Mouse (Mus musculus): ENCODE data around the gene Tmem82. TPM values are rescaled to one million over a fixed set of nuclear protein-coding genes. Genes with fewer than 3 reads are reported as not detected.

Tmem82 gene
- polyA plus RNA-seq, 1 experiment from 2014 or later: 0.05 TPM

GRCm38 (mm10) chr4:141639474-141639873 lies 21.0 kb upstream of the Tmem82 start:
- no peaks in the 10 kb centered on the region for H3K27me3 ChIP-seq
- CTCF ChIA-PET: no interaction called here
- in situ Hi-C loops (cut with MboI; ENCODE audit: low pct_unique_long_range_greater_than_20kb): no loop called here
- TF ChIP-seq CTCF (IDR thresholded peaks at IDR 0.05): no peak
- ATAC-seq (no peak), DNase-seq (ENCODE audit: low read depth, low spot score) (no peak)
- POLR2A ChIA-PET: no interaction called here

GRCm38 (mm10) chr4:141636693-141637092 lies 18.3 kb upstream of the Tmem82 start:
- no peaks in the 10 kb centered on the region for H3K27me3 ChIP-seq
- TF ChIP-seq CTCF (IDR thresholded peaks at IDR 0.05): no peak
- ATAC-seq (no peak), DNase-seq (ENCODE audit: low read depth, low spot score) (peak; percentile 39)
- ChIA-PET CTCF (interaction anchor here (1.0 to 1.2 kb wide), 2 partner anchors 12 to 18 kb away, joined by 3 read pairs; partner anchors contain the start of gene Tmem82), POLR2A (interaction anchor here (1.0 kb wide), 1 partner anchor 9 kb away, joined by 3 read pairs; no protein-coding TSS in a partner anchor)
- in situ Hi-C loops (cut with MboI; ENCODE audit: low pct_unique_long_range_greater_than_20kb): no loop called here

- no peaks in the 10 kb centered on the region for H3K27me3 ChIP-seq
- no peak for ATAC-seq
- no peak for DNase-seq (ENCODE audit: low read depth, low spot score)
- in situ Hi-C loops (cut with MboI; ENCODE audit: low pct_unique_long_range_greater_than_20kb): no loop called here
- TF ChIP-seq CTCF (IDR thresholded peaks at IDR 0.05): no peak
- ChIA-PET CTCF (interaction anchor here (1.0 to 1.2 kb wide), 2 partner anchors 11 to 17 kb away, joined by 3 read pairs; partner anchors contain the start of gene Tmem82), POLR2A (no interaction called here)
Observed at GRCm38 (mm10) chr4:141635991-141636390, 17.6 kb upstream of the Tmem82 start.

- no peak for ATAC-seq
- CTCF ChIA-PET: no interaction called here
- in situ Hi-C loops (cut with MboI; ENCODE audit: low pct_unique_long_range_greater_than_20kb): no loop called here
- no peak for DNase-seq (ENCODE audit: low read depth, low spot score)
- POLR2A ChIA-PET: no interaction called here
- no peak for TF ChIP-seq CTCF (IDR thresholded peaks at IDR 0.05)
- H3K27me3 ChIP-seq: no peaks in the 10 kb centered on the region
Observed at GRCm38 (mm10) chr4:141632111-141632873, 13.9 kb upstream of the Tmem82 start.

GRCm38 (mm10) chr4:141631250-141631649 lies 12.8 kb upstream of the Tmem82 start:
- no peak for TF ChIP-seq CTCF (IDR thresholded peaks at IDR 0.05)
- no peak for DNase-seq (ENCODE audit: low read depth, low spot score)
- CTCF ChIA-PET: no interaction called here
- in situ Hi-C loops (cut with MboI; ENCODE audit: low pct_unique_long_range_greater_than_20kb): no loop called here
- POLR2A ChIA-PET: no interaction called here
- no peak for ATAC-seq
- H3K27me3 ChIP-seq: no peaks in the 10 kb centered on the region

- ATAC-seq (no peak), DNase-seq (ENCODE audit: low read depth, low spot score) (no peak)
- H3K27me3 ChIP-seq: no peaks in the 10 kb centered on the region
- in situ Hi-C loops (cut with MboI; ENCODE audit: low pct_unique_long_range_greater_than_20kb): no loop called here
- CTCF ChIA-PET: no interaction called here
- TF ChIP-seq CTCF (IDR thresholded peaks at IDR 0.05): no peak
- POLR2A ChIA-PET: no interaction called here
Observed at GRCm38 (mm10) chr4:141630021-141630420, 11.6 kb upstream of the Tmem82 start.

- ChIA-PET POLR2A (no interaction called here), CTCF (no interaction called here)
- in situ Hi-C loops (cut with MboI; ENCODE audit: low pct_unique_long_range_greater_than_20kb): no loop called here
- DNase-seq (ENCODE audit: low read depth, low spot score) (no peak), ATAC-seq (no peak)
- TF ChIP-seq CTCF (IDR thresholded peaks at IDR 0.05): no peak
- no peaks in the 10 kb centered on the region for H3K27me3 ChIP-seq
Observed at GRCm38 (mm10) chr4:141628661-141629060, 10.2 kb upstream of the Tmem82 start.

- ChIA-PET CTCF (interaction anchor here (1.2 kb wide), 1 partner anchor 10 kb away, joined by 3 read pairs; no protein-coding TSS in a partner anchor), POLR2A (interaction anchor here (0.6 to 0.7 kb wide), 2 partner anchors 10 to 335 kb away, joined by 3 to 4 read pairs; no protein-coding TSS in a partner anchor)
- ATAC-seq (no peak), DNase-seq (ENCODE audit: low read depth, low spot score) (no peak)
- in situ Hi-C loops (cut with MboI; ENCODE audit: low pct_unique_long_range_greater_than_20kb): no loop called here
- TF ChIP-seq CTCF (IDR thresholded peaks at IDR 0.05): no peak
- no peaks in the 10 kb centered on the region for H3K27me3 ChIP-seq
Observed at GRCm38 (mm10) chr4:141627502-141627901, 9.1 kb upstream of the Tmem82 start.

GRCm38 (mm10) chr4:141625774-141626550 lies 7.5 kb upstream of the Tmem82 start:
- no peaks in the 10 kb centered on the region for H3K27me3 ChIP-seq
- POLR2A ChIA-PET: no interaction called here
- in situ Hi-C loops (cut with MboI; ENCODE audit: low pct_unique_long_range_greater_than_20kb): no loop called here
- DNase-seq (ENCODE audit: low read depth, low spot score) (no peak), ATAC-seq (no peak)
- CTCF ChIA-PET: no interaction called here
- TF ChIP-seq CTCF (IDR thresholded peaks at IDR 0.05): no peak

GRCm38 (mm10) chr4:141624983-141625773 lies 6.7 kb upstream of the Tmem82 start:
- in situ Hi-C loops (cut with MboI; ENCODE audit: low pct_unique_long_range_greater_than_20kb): no loop called here
- ChIA-PET POLR2A (no interaction called here), CTCF (interaction anchor here (0.7 to 1.0 kb wide), 2 partner anchors 11 to 143 kb away, joined by 3 read pairs; no protein-coding TSS in a partner anchor)
- H3K27me3 ChIP-seq: no peaks in the 10 kb centered on the region
- no peak for TF ChIP-seq CTCF (IDR thresholded peaks at IDR 0.05)
- DNase-seq (ENCODE audit: low read depth, low spot score) (no peak), ATAC-seq (peak; percentile 27)

Data from Patski (cell line).